Mouse (Mus musculus): Measurements from ENCODE around the gene Panx1. TPM values are rescaled to one million over a fixed set of nuclear protein-coding genes. Genes with fewer than 3 reads are reported as not detected.

The Panx1 gene
- total RNA-seq, 2 experiments from 2014 or later, result 35.4 to 41.6 TPM

GRCm38 (mm10) chr9:14974251-14975232 is 70.7 kb downstream of the Panx1 start:
- no peak for DNase-seq (ENCODE audit: extremely low spot score in 1 of 2, low spot score in 1 of 2)

- DNase-seq (ENCODE audit: extremely low spot score in 1 of 2, low spot score in 1 of 2), result no peak
Measured at GRCm38 (mm10) chr9:14973762-14974161, 71.5 kb downstream of the Panx1 start.

GRCm38 (mm10) chr9:14970805-14971525 is 74.3 kb downstream of the Panx1 start:
- no peak for DNase-seq (ENCODE audit: extremely low spot score in 1 of 2, low spot score in 1 of 2)

GRCm38 (mm10) chr9:14970211-14970610 is 75.1 kb downstream of the Panx1 start:
- no peak for DNase-seq (ENCODE audit: extremely low spot score in 1 of 2, low spot score in 1 of 2)

GRCm38 (mm10) chr9:14967598-14967997 is 77.7 kb downstream of the Panx1 start:
- DNase-seq (ENCODE audit: extremely low spot score in 1 of 2, low spot score in 1 of 2), result no peak

GRCm38 (mm10) chr9:14966787-14967186 is 78.5 kb downstream of the Panx1 start:
- no peak for DNase-seq (ENCODE audit: extremely low spot score in 1 of 2, low spot score in 1 of 2)

- no peak for DNase-seq (ENCODE audit: extremely low spot score in 1 of 2, low spot score in 1 of 2)
Measured at GRCm38 (mm10) chr9:14965368-14965767, 79.9 kb downstream of the Panx1 start.

- DNase-seq (ENCODE audit: extremely low spot score in 1 of 2, low spot score in 1 of 2), result no peak
Measured at GRCm38 (mm10) chr9:14962769-14963168, 82.5 kb downstream of the Panx1 start.

GRCm38 (mm10) chr9:14954659-14955058 is 90.6 kb downstream of the Panx1 start:
- no peak for DNase-seq (ENCODE audit: extremely low spot score in 1 of 2, low spot score in 1 of 2)

Other genes starting within 250 kb of the Panx1 start
- 10 to 100 TPM; 13.8 to 13.9 TPM for gene Gpr83, start 185.3 kb downstream of the Panx1 start, total RNA-seq (2021)
- gene Izumo1r, start 141.5 kb downstream of the Panx1 start, total RNA-seq (2021), result not detected
- not detected for gene Hephl1, start 66.6 kb upstream of the Panx1 start, total RNA-seq (2021)
- gene Vstm5, start 193.6 kb upstream of the Panx1 start, total RNA-seq (2021), result 1 to 10 TPM; 6.0 to 6.6 TPM
- 10 to 100 TPM; 34.3 to 34.4 TPM for gene Med17, start 234.5 kb upstream of the Panx1 start, total RNA-seq (2021)